Mouse (Mus musculus) liver, embryonic 16.5 days (tissue): ENCODE results near the gene Wdr63. TPM values are rescaled to one million over a fixed set of nuclear protein-coding genes. Genes with fewer than 3 reads are reported as not detected.

Experiments
- ATAC-seq: fragments of 200-750 bp; cut with Nextera tagmentation; 2 replicates; pipeline ENCODE4 v1.8.0; 2017; ENCODE audit warnings: low read depth, mild to moderate bottlenecking, moderate number of reproducible peaks, moderate library complexity
- H3K27ac ChIP-seq: fragments of 300-500 bp; sonication (generic); 2 replicates; pipeline ENCODE4 v1.5.1; 2014; ENCODE audit warnings: mild to moderate bottlenecking, low read length
- H3K27me3 ChIP-seq: fragments of 300-500 bp; sonication (generic); 2 replicates; pipeline ENCODE4 v1.6.1; 2014; ENCODE audit warnings: low read depth, low read length, mixed read lengths; ENCODE audit not compliant: control insufficient read depth, insufficient read depth
- H3K36me3 ChIP-seq: fragments of 300-500 bp; sonication (generic); 2 replicates; pipeline ENCODE4 v1.6.1; 2014; ENCODE audit warnings: mild to moderate bottlenecking; ENCODE audit not compliant: control insufficient read depth, insufficient read depth
- H3K4me1 ChIP-seq: fragments of 300-500 bp; sonication (generic); 2 replicates; pipeline ENCODE4 v1.6.1; 2014; ENCODE audit warnings: low read depth, low read length, mixed read lengths; ENCODE audit not compliant: control insufficient read depth
- H3K4me2 ChIP-seq: fragments of 300-500 bp; sonication (generic); 2 replicates; pipeline ENCODE4 v1.6.1; 2014; ENCODE audit warnings: low read depth, low read length, mixed read lengths
- H3K4me3 ChIP-seq: fragments of 300-500 bp; sonication (generic); 2 replicates; pipeline ENCODE4 v1.5.1; 2014; ENCODE audit warnings: low read depth, mild to moderate bottlenecking, low read length
- H3K9ac ChIP-seq: fragments of 300-500 bp; sonication (generic); 2 replicates; pipeline ENCODE4 v1.6.1; 2014; ENCODE audit warnings: low read depth, low read length
- H3K9me3 ChIP-seq: fragments of 300-500 bp; sonication (generic); replicated peaks from 2 replicates; pipeline ENCODE4 v1.6.1; 2016; ENCODE audit warnings: low read length; ENCODE audit not compliant: control insufficient read depth
- WGBS: fragments of 180-500 bp; shearing (Covaris S2); extraction: QIAGEN DNeasy Blood & Tissue Kit; methylation state at CpG from one replicate; pipeline ENCODE4 v1.1.7; 2014; ENCODE audit not compliant: insufficient replicate concordance; 5-methylcytosine and 5-hydroxymethylcytosine counted together
- polyA plus RNA-seq: library from polyadenylated mRNA; unstranded; fragments of >200 nt; fragmentation: Nextera tagmentation; extraction: Ambion mirVana; gene quantifications from 2 replicates; pipeline ENCODE4 v1.2.1, GENCODE M21; 2015

Gene Wdr63
- polyA plus RNA-seq, 1 experiment from 2014 or later: not detected

- WGBS: 70% methylated on average over 9 of the region's 9 CpGs
- no peak for ATAC-seq
Observed at GRCm38 (mm10) chr3:146017521-146017920, 90.4 kb downstream of the Wdr63 start.

GRCm38 (mm10) chr3:146016979-146017378 lies 91.0 kb downstream of the Wdr63 start:
- Histone ChIP-seq H3K4me1 (no peaks in the 10 kb centered on the region), H3K27me3 (no peaks in the 10 kb centered on the region), H3K27ac (no peak overlapping the region), H3K4me2 (no peak overlapping the region), H3K9me3 (no peaks in the 10 kb centered on the region), H3K36me3 (peaks cover 5% of the 10 kb centered on the region), H3K4me3 (no peak overlapping the region), H3K9ac (no peak overlapping the region)
- 79% methylated on average over 13 of the region's 13 CpGs for WGBS
- ATAC-seq: no peak

More at GRCm38 (mm10) chr3:146017521-146017920, 90.4 kb downstream of the Wdr63 start:
- no peak overlapping the region for H3K4me3 ChIP-seq
- H3K27me3 ChIP-seq: no peaks in the 10 kb centered on the region
- no peak overlapping the region for H3K9ac ChIP-seq
- no peak overlapping the region for H3K4me2 ChIP-seq
- H3K36me3 ChIP-seq: peaks cover 5% of the 10 kb centered on the region
- no peaks in the 10 kb centered on the region for H3K9me3 ChIP-seq
- no peaks in the 10 kb centered on the region for H3K4me1 ChIP-seq
- no peak overlapping the region for H3K27ac ChIP-seq

DNA sequence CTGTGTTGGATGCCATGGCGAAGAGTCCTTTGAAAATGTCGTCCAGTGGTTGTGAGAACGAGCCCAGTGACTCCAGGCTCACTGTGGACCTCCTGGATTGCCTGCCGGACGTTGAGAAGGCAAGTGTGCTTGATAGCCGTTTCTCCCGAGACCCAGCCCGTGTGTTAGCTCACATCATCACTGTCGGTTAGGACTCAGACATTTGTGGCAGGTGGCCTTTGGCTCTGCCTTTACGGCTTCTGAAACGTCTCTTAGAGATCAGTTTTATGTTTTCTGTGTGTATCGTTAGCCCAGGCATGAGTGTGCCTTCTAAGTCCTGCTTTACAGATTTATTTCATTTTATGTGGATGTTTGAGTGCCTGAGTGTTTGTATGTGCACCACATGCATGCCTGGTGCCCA lies 93.6 kb downstream of the Wdr63 start:
- 69% methylated on average over 12 of the region's 12 CpGs for WGBS
- Histone ChIP-seq H3K4me3 (no peak overlapping the region), H3K27me3 (no peaks in the 10 kb centered on the region), H3K36me3 (peaks cover 5% of the 10 kb centered on the region), H3K4me2 (no peak overlapping the region), H3K9me3 (no peaks in the 10 kb centered on the region), H3K27ac (no peak overlapping the region), H3K4me1 (no peaks in the 10 kb centered on the region), H3K9ac (no peak overlapping the region)
- no peak for ATAC-seq

DNA sequence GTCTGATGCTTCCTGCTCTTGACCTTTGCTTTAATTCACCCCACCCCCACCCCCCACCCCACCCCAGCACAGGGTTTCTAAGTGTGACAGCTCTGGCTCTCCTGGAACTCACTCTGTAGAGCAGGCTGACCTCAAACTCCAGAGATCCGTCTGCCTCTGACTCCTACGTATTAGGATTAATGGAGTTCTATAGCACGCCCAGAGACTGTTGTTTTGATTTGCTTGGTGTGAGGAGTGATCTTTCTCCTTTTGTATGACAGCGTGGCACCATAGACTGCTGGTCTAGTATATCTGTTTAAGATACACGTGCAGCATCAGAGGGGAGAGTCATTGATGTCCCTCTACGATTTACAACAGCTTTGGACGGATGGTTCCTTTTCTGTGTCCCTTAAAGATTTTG lies 94.4 kb downstream of the Wdr63 start:
- no peak for ATAC-seq
- no peaks in the 10 kb centered on the region for H3K9me3 ChIP-seq
- no peak overlapping the region for H3K9ac ChIP-seq
- WGBS: 74% methylated on average over 7 of the region's 7 CpGs
- no peak overlapping the region for H3K4me3 ChIP-seq
- no peak overlapping the region for H3K4me2 ChIP-seq
- H3K27ac ChIP-seq: no peak overlapping the region
- H3K27me3 ChIP-seq: no peaks in the 10 kb centered on the region
- H3K36me3 ChIP-seq: peaks cover 5% of the 10 kb centered on the region
- H3K4me1 ChIP-seq: no peaks in the 10 kb centered on the region

- H3K4me2 ChIP-seq: no peak overlapping the region
- H3K4me1 ChIP-seq: no peaks in the 10 kb centered on the region
- H3K4me3 ChIP-seq: no peak overlapping the region
- H3K9me3 ChIP-seq: no peaks in the 10 kb centered on the region
- peaks cover 5% of the 10 kb centered on the region for H3K36me3 ChIP-seq
- WGBS: 57% methylated on average over 8 of the region's 8 CpGs
- ATAC-seq: no peak
- no peaks in the 10 kb centered on the region for H3K27me3 ChIP-seq
- no peak overlapping the region for H3K9ac ChIP-seq
- H3K27ac ChIP-seq: no peak overlapping the region
Observed at GRCm38 (mm10) chr3:146011544-146012218, 96.2 kb downstream of the Wdr63 start.

DNA sequence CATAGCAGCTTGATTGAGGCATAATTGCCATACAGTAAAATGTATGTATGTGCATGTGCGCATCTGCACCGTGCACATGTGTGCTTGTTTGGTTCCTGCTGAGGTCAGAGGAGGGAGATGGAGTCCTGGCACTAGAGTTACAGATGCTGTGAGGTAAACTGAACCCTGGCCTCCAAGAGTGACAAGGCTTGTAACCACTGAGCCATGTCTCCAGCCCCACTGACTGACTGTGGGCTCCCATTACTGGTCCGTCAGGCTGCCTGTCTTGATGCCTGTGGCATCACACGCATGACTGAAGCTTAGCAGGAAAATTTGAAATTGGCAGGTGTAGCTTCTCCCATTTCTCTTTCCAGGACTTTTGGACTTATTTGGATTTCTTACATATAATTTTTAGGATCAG lies 97.2 kb downstream of the Wdr63 start:
- Histone ChIP-seq H3K4me3 (no peak overlapping the region), H3K9me3 (no peaks in the 10 kb centered on the region), H3K9ac (no peak overlapping the region), H3K36me3 (peaks cover 5% of the 10 kb centered on the region), H3K27me3 (no peaks in the 10 kb centered on the region), H3K4me2 (no peak overlapping the region), H3K4me1 (no peaks in the 10 kb centered on the region), H3K27ac (no peak overlapping the region)
- 82% methylated on average over 4 of the region's 4 CpGs for WGBS
- ATAC-seq: no peak

- Histone ChIP-seq H3K27ac (no peak overlapping the region), H3K9ac (no peak overlapping the region), H3K4me3 (no peak overlapping the region), H3K36me3 (peaks cover 5% of the 10 kb centered on the region), H3K27me3 (no peaks in the 10 kb centered on the region), H3K4me2 (no peak overlapping the region), H3K4me1 (no peaks in the 10 kb centered on the region), H3K9me3 (no peaks in the 10 kb centered on the region)
- WGBS: 73% methylated on average over 20 of the region's 20 CpGs
- no peak for ATAC-seq
Observed at GRCm38 (mm10) chr3:146009859-146010645, 97.9 kb downstream of the Wdr63 start.

DNA sequence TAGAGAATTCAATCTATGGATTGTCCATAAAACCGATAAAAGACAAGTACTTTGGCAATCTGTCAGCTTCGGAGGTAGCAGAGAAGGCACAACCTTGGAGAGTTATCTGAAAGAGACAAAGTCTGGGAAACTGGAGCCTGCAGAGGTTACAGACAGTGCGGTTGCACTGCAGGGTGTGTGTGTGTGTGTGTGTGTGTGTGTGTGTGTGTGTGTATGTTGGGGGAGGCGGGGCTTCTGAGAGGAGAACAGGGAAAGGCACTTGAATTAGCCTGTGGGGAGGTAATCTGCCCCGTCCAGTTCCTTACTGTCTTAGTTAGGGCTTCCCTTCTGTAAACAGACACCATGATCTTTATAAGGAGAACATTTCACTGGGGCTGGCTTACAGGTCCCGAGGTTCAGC lies 100.1 kb downstream of the Wdr63 start:
- 49% methylated on average over 6 of the region's 6 CpGs for WGBS
- Histone ChIP-seq H3K9me3 (no peaks in the 10 kb centered on the region), H3K4me2 (no peak overlapping the region), H3K27ac (no peak overlapping the region), H3K9ac (no peak overlapping the region), H3K36me3 (no peaks in the 10 kb centered on the region), H3K4me3 (no peak overlapping the region), H3K4me1 (no peaks in the 10 kb centered on the region), H3K27me3 (no peaks in the 10 kb centered on the region)
- ATAC-seq: no peak

DNA sequence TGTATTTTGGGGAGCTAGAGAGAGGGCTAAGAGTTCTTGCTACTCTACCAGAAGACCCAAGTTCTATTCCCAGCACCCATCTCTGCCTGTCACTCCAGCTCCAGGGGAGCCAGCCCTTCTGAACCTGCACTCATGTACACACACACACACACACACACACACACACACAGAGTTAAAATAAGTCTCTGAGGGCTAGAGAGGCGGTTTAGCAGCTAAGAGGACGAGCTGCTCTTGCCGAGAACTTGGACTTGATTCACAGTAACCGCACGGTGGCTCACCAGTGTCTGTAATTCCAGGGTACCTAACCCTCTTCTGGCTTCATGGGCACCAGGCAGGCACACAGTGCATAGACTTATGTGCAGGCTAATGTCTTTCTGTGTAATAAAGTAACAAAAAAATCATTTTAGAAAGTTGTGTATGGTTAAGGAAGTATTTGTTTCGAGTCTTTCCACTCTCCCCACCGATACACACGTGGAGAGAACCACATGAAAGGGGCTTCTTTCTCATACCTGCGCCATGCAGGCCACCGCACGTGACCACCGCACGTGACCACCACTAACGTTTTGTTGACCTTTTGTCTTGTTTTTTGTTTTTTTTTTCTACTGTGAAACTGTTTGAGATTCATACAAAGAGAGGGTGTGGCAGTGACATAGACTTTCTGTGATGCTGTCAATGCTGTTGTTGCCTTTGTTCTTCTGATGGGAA lies 103.4 kb downstream of the Wdr63 start:
- peaks cover 2% of the 10 kb centered on the region; the same call in 1 of the 2 replicates for H3K36me3 ChIP-seq
- no peak overlapping the region for H3K27ac ChIP-seq
- no peak for ATAC-seq
- H3K9ac ChIP-seq: no peak overlapping the region
- WGBS: 78% methylated on average over 14 of the region's 14 CpGs
- no peaks in the 10 kb centered on the region for H3K27me3 ChIP-seq
- H3K4me1 ChIP-seq: no peaks in the 10 kb centered on the region
- no peaks in the 10 kb centered on the region for H3K9me3 ChIP-seq
- no peak overlapping the region for H3K4me3 ChIP-seq
- no peak overlapping the region for H3K4me2 ChIP-seq
